ENCODE assay signal across 15 mouse cellular contexts in the genomic region with DNA sequence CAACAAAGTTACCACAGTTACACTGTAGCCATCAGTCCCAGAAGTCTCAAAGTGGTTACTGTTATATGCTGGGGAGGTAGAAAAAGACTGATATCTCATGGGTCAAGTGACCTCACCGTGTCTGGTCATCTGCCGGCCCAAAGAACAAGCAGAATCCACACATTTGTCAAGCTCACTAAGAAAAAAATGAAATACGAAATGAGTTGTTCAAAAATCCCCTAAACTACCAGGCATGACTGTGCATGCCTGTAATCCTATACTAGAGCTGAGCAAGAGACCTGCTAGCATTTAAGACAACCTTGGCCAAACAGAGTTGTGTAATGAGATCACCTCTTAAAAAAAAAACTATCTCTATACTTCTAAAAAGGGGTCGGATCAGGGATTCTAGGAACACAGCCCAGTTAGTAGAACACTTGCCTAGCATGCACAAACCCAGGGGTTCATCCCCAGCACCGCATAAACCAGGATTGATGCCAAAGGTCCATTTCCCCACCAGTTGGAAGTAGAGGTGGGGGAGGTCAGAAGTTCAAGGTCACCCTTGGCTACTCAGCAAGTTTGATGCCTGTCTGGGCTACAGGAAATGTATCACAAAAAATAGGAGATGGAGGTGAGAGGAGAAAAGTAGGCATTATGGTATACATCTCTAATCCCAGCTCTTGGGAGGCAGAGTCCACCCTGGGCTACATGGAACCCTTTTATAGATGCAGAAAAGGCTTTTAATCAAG.
"Had no signal": no experiment of that assay in that cellular context is flagged by ENCODE, and none has a peak within 500 bp of the region (broad histone marks: within the 10 kb centered on the region; RNA-seq: fewer than 3 reads in every experiment).

No protein-coding gene starts in this region.

- H3K27me3 ChIP-seq: liver, embryonic 13.5 days; lung, embryonic 15.5 days; megakaryocyte, embryonic 14.5 days; midbrain, embryonic 15.5 days; neural tube, embryonic 13.5 days; stomach, embryonic 15.5 days had no signal

- H3K27ac ChIP-seq: limb, embryonic 12.5 days; liver, embryonic 13.5 days; lung, embryonic 15.5 days; macrophage; midbrain, embryonic 15.5 days; neural tube, embryonic 13.5 days; stomach, embryonic 15.5 days had no signal

- H3K9me3 ChIP-seq: limb, embryonic 12.5 days; liver, embryonic 13.5 days; lung, embryonic 15.5 days; megakaryocyte, embryonic 14.5 days; midbrain, embryonic 15.5 days; neural tube, embryonic 13.5 days; stomach, embryonic 15.5 days had no signal

- H3K9ac ChIP-seq: limb, embryonic 12.5 days; liver, embryonic 13.5 days; liver, postnatal 0 days; lung, embryonic 15.5 days; midbrain, embryonic 15.5 days; neural tube, embryonic 13.5 days; stomach, embryonic 15.5 days had no signal

- H3K4me2 ChIP-seq: limb, embryonic 12.5 days; liver, embryonic 13.5 days; lung, embryonic 15.5 days; midbrain, embryonic 11.5 days; midbrain, embryonic 15.5 days; neural tube, embryonic 13.5 days; stomach, embryonic 15.5 days had no signal

- H3K4me3 ChIP-seq: limb, embryonic 12.5 days; liver, embryonic 13.5 days; lung, embryonic 15.5 days; megakaryocyte, embryonic 14.5 days; midbrain, embryonic 15.5 days; neural tube, embryonic 13.5 days; stomach, embryonic 15.5 days had no signal

- DNase-seq: kidney, postnatal 25 days; liver; liver, embryonic 13.5 days; liver, postnatal 0 days; lung, postnatal 14 days; retina, postnatal 1 day; thymus, postnatal 4 days had no signal

- H3K4me1 ChIP-seq: limb, embryonic 12.5 days; lung, embryonic 15.5 days; midbrain, embryonic 15.5 days; neural tube, embryonic 13.5 days; stomach, embryonic 15.5 days had no signal

- H3K36me3 ChIP-seq: limb, embryonic 12.5 days; liver, embryonic 13.5 days; lung, embryonic 15.5 days; midbrain, embryonic 15.5 days; neural tube, embryonic 13.5 days; stomach, embryonic 15.5 days had no signal
